Mouse (Mus musculus): ENCODE results near the gene Lgals1.
"Not testable (repeated sequence)": the region's sequence is repeated elsewhere in the genome, so short reads cannot be mapped to it uniquely, and the experiment has no call there.

Lgals1 gene

GRCm38 (mm10) chr15:78926021-78926919 lies at the start of gene Lgals1:
Gene Lgals1, plus strand, starts transcription at chr15:78926725.
- DNase-seq (ENCODE audit: low read depth, low spot score) = no peak

- DNase-seq (ENCODE audit: low read depth, low spot score) = peak; percentile 96
Observed at GRCm38 (mm10) chr15:78876991-78877809, 49.3 kb upstream of the Lgals1 start, which contains the start of gene Gga1. Gene Gga1, plus strand, starts transcription at chr15:78877190.

- DNase-seq (ENCODE audit: low read depth, low spot score) = no peak
Observed at GRCm38 (mm10) chr15:78877810-78878390, 48.6 kb upstream of the Lgals1 start.

GRCm38 (mm10) chr15:78878792-78879516 lies 47.6 kb upstream of the Lgals1 start:
- not testable (repeated sequence) for DNase-seq (ENCODE audit: low read depth, low spot score)

- no peak for DNase-seq (ENCODE audit: low read depth, low spot score)
Observed at GRCm38 (mm10) chr15:78880432-78880831, 46.1 kb upstream of the Lgals1 start.

- no peak for DNase-seq (ENCODE audit: low read depth, low spot score)
Observed at GRCm38 (mm10) chr15:78881828-78882227, 44.7 kb upstream of the Lgals1 start.

- DNase-seq (ENCODE audit: low read depth, low spot score) = no peak
Observed at GRCm38 (mm10) chr15:78889401-78889853, 37.1 kb upstream of the Lgals1 start.

GRCm38 (mm10) chr15:78892440-78892839 lies 34.1 kb upstream of the Lgals1 start:
- no peak for DNase-seq (ENCODE audit: low read depth, low spot score)

- no peak for DNase-seq (ENCODE audit: low read depth, low spot score)
Observed at GRCm38 (mm10) chr15:78894726-78895125, 31.8 kb upstream of the Lgals1 start.

GRCm38 (mm10) chr15:78895741-78896140 lies 30.8 kb upstream of the Lgals1 start:
- no peak for DNase-seq (ENCODE audit: low read depth, low spot score)

GRCm38 (mm10) chr15:78896149-78896548 lies 30.4 kb upstream of the Lgals1 start:
- DNase-seq (ENCODE audit: low read depth, low spot score) = no peak

- no peak for DNase-seq (ENCODE audit: low read depth, low spot score)
Observed at GRCm38 (mm10) chr15:78897488-78897887, 29.0 kb upstream of the Lgals1 start.

GRCm38 (mm10) chr15:78898507-78899001 lies 28.0 kb upstream of the Lgals1 start:
- no peak for DNase-seq (ENCODE audit: low read depth, low spot score)

- DNase-seq (ENCODE audit: low read depth, low spot score) = no peak
Observed at GRCm38 (mm10) chr15:78899409-78899739, 27.2 kb upstream of the Lgals1 start, which contains the start of gene Gm49510. Gene Gm49510, plus strand, starts transcription at chr15:78899667.

- no peak for DNase-seq (ENCODE audit: low read depth, low spot score)
Observed at GRCm38 (mm10) chr15:78899740-78900584, 26.6 kb upstream of the Lgals1 start, which contains the start of gene Sh3bp1. Gene Sh3bp1, plus strand, starts transcription at chr15:78899768.

GRCm38 (mm10) chr15:78900585-78901421 lies 25.7 kb upstream of the Lgals1 start:
- DNase-seq (ENCODE audit: low read depth, low spot score) = no peak

- DNase-seq (ENCODE audit: low read depth, low spot score) = no peak
Observed at GRCm38 (mm10) chr15:78901422-78901789, 25.1 kb upstream of the Lgals1 start.

- peak; percentile 72 for DNase-seq (ENCODE audit: low read depth, low spot score)
Observed at GRCm38 (mm10) chr15:78903243-78903642, 23.3 kb upstream of the Lgals1 start.

- DNase-seq (ENCODE audit: low read depth, low spot score) = no peak
Observed at GRCm38 (mm10) chr15:78908399-78908798, 18.1 kb upstream of the Lgals1 start.
